Mouse (Mus musculus): ENCODE data around the gene Foxk1. TPM values are rescaled to one million over a fixed set of nuclear protein-coding genes. Genes with fewer than 3 reads are reported as not detected.

Foxk1 gene
- total and polyA plus RNA-seq, 3 experiments = 8.2 to 20.2 TPM; not detected in 1

GRCm38 (mm10) chr5:142473696-142474095 is 72.4 kb downstream of the Foxk1 start:
- H3K79me2 ChIP-seq (ENCODE audit: control insufficient read depth, insufficient read depth, low read length, poor library complexity) = no peaks in the 10 kb centered on the region
- no peak for DNase-seq (ENCODE audit: low read depth, low spot score)
- no peak overlapping the region for H3K9ac ChIP-seq (ENCODE audit: control insufficient read depth, low read depth, low read length, poor library complexity, severe bottlenecking)
- H3K4me1 ChIP-seq (ENCODE audit: control insufficient read depth in 1 of 2, insufficient read depth in 2 of 2, low read length in 2 of 2) = no peaks in the 10 kb centered on the region
- no peak overlapping the region for H3K27ac ChIP-seq (ENCODE audit: control insufficient read depth, low read depth, low read length)
- H3K36me3 ChIP-seq (ENCODE audit: control insufficient read depth in 1 of 2, insufficient read depth in 2 of 2, low read length in 2 of 2) = no peaks in the 10 kb centered on the region
- H3K27me3 ChIP-seq (ENCODE audit: control insufficient read depth in 1 of 2, insufficient read depth in 2 of 2, low read length in 2 of 2) = no peaks in the 10 kb centered on the region
- H3K9me3 ChIP-seq (replicated peaks; ENCODE audit: insufficient read depth, low read length) = no peaks in the 10 kb centered on the region
- no peak for TF ChIP-seq MAX (IDR thresholded peaks at IDR 0.05; ENCODE audit: low read length)
- TF ChIP-seq CHD2 (IDR thresholded peaks at IDR 0.05; ENCODE audit: low read length) = no peak
- TF ChIP-seq MXI1 (IDR thresholded peaks at IDR 0.05; ENCODE audit: low read depth, low read length) = no peak
- no peak for TF ChIP-seq GATA1 (IDR thresholded peaks at IDR 0.05; ENCODE audit: low read depth, low read length)
- no peak for TF ChIP-seq NELFE (IDR thresholded peaks at IDR 0.05; ENCODE audit: low read depth, low read length)
- TF ChIP-seq MAZ (IDR thresholded peaks at IDR 0.05; ENCODE audit: low read depth, low read length) = no peak
- no peak for TF ChIP-seq MEF2A (IDR thresholded peaks at IDR 0.05; ENCODE audit: extremely low read depth, insufficient replicate concordance, low read depth, low read length, poor library complexity, severe bottlenecking)
- no peak overlapping the region for H3K4me3 ChIP-seq (ENCODE audit: control insufficient read depth in 1 of 2, insufficient read depth in 1 of 2, low read depth in 2 of 2, low read length in 2 of 2)

GRCm38 (mm10) chr5:142475669-142476068 is 74.4 kb downstream of the Foxk1 start:
- Histone ChIP-seq H3K4me3 (ENCODE audit: control insufficient read depth in 1 of 2, insufficient read depth in 1 of 2, low read depth in 2 of 2, low read length in 2 of 2) (no peak overlapping the region), H3K4me1 (ENCODE audit: control insufficient read depth in 1 of 2, insufficient read depth in 2 of 2, low read length in 2 of 2) (no peaks in the 10 kb centered on the region), H3K9ac (ENCODE audit: control insufficient read depth, low read depth, low read length, poor library complexity, severe bottlenecking) (no peak overlapping the region), H3K36me3 (ENCODE audit: control insufficient read depth in 1 of 2, insufficient read depth in 2 of 2, low read length in 2 of 2) (no peaks in the 10 kb centered on the region), H3K79me2 (ENCODE audit: control insufficient read depth, insufficient read depth, low read length, poor library complexity) (no peaks in the 10 kb centered on the region), H3K27me3 (ENCODE audit: control insufficient read depth in 1 of 2, insufficient read depth in 2 of 2, low read length in 2 of 2) (no peaks in the 10 kb centered on the region), H3K9me3 (replicated peaks; ENCODE audit: insufficient read depth, low read length) (no peaks in the 10 kb centered on the region), H3K27ac (ENCODE audit: control insufficient read depth, low read depth, low read length) (no peak overlapping the region)
- TF ChIP-seq ZC3H11A (IDR thresholded peaks at IDR 0.05; ENCODE audit: low read depth, low read length) (no peak), TCF12 (IDR thresholded peaks at IDR 0.05; ENCODE audit: low read depth, low read length) (no peak), POLR2AphosphoS2 (IDR thresholded peaks at IDR 0.05; ENCODE audit: low read length) (no peak), NELFE (IDR thresholded peaks at IDR 0.05; ENCODE audit: low read depth, low read length) (no peak), MAX (IDR thresholded peaks at IDR 0.05; ENCODE audit: low read length) (no peak), NRF1 (IDR thresholded peaks at IDR 0.05; ENCODE audit: insufficient read depth, low read depth, low read length, poor library complexity, severe bottlenecking) (no peak), TBP (IDR thresholded peaks at IDR 0.05; ENCODE audit: low read depth, low read length) (no peak), KAT2A (conservative IDR thresholded peaks at IDR 0.05; ENCODE audit: low read depth, low read length) (no peak), USF2 (IDR thresholded peaks at IDR 0.05; ENCODE audit: borderline replicate concordance in 1 of 2, insufficient read depth in 1 of 2, low read depth in 1 of 2, low read length in 2 of 2) (no peak), RCOR1 (IDR thresholded peaks at IDR 0.05; ENCODE audit: low read depth, low read length) (no peak), CHD1 (IDR thresholded peaks at IDR 0.05; ENCODE audit: low read depth, low read length) (no peak), ETS1 (IDR thresholded peaks at IDR 0.05; ENCODE audit: low read depth, low read length) (no peak), ZKSCAN1 (IDR thresholded peaks at IDR 0.05; ENCODE audit: low read depth, low read length) (no peak), MYB (IDR thresholded peaks at IDR 0.05; ENCODE audit: low read depth, low read length) (no peak), POLR2A (IDR thresholded peaks at IDR 0.05; ENCODE audit: control insufficient read depth in 1 of 2, insufficient read depth in 1 of 2, low read depth in 1 of 2, low read length in 2 of 2, poor library complexity in 1 of 2) (no peak), CHD2 (IDR thresholded peaks at IDR 0.05; ENCODE audit: low read length) (no peak), MAZ (IDR thresholded peaks at IDR 0.05; ENCODE audit: low read depth, low read length) (no peak), ZMIZ1 (IDR thresholded peaks at IDR 0.05; ENCODE audit: low read depth, low read length) (no peak), MAFK (IDR thresholded peaks at IDR 0.05; ENCODE audit: borderline replicate concordance, low read depth, low read length) (no peak), SIN3A (IDR thresholded peaks at IDR 0.05; ENCODE audit: low read length) (no peak)
- DNase-seq (ENCODE audit: low read depth, low spot score) = no peak

Data from MEL (cell line).